Mouse (Mus musculus) right cerebral cortex, postnatal 4 days (tissue): ENCODE results near the gene Sapcd1.

Source experiments
- DNase-seq: peaks from one replicate; pipeline ENCODE4 v3.0.0-alpha.2; 2022

The Sapcd1 gene

DNA sequence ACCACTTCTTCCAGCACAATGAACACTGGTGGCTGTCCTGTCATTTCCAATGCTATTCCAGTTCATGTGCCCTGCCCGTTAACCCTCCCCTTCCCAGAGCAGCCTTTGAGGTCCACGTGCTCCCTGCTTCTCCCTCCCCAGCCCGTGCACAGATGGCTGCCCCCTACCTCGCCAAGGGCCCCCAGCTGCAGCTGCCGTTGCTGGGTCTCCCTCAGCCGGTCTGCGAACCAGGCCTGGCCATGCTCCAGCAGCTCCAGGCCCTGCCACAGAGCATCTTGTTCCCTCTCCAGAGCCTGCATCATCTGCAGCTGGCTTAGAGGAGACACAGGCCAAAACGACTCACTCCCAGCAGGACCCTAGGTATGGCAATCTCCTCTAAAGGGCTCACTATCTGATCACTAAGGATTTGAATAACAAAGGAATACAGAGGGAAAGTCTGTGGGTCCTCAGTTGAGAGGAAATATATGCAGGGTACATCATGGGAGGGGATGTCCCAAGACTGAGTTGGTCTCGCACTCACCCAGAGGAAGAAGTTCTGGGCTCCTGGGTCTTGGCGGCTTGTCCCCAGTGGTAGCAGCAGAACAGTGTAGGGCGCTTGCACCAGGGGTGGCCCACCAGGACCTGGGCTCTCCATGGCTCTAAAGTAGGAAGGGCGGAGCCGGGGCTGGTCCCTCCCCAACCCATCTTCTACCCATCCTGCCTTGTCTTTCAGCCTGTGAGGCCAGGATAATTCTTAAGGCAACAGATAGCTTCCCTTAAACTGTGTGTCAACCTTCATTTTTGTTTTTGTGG lies at the start of gene Sapcd1:
TSS of gene Sapcd1 (minus strand) at position 740 of the 792 bp plus-strand sequence.
- DNase-seq = peak; percentile 57

DNA sequence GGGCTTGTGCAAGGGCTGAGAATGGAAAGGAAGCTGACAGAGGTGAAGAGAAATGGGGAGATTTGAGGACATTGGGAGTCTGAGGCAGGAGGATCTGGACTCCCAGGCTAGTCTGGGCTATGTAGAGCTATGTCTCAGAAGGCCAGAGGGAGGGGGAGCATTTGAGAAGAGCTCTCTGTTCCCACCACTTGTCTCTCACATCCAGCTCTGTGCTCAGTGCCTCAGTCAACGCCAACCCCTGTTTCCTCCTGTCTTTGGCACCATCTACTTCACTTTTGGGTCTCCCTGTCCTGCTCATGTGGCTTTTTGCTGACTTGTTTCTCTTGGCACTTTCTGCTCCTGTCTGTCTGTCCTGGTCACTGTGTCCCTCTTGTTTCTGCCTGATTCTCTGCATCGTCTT lies 49.5 kb upstream of the Sapcd1 start:
- no peak for DNase-seq

DNA sequence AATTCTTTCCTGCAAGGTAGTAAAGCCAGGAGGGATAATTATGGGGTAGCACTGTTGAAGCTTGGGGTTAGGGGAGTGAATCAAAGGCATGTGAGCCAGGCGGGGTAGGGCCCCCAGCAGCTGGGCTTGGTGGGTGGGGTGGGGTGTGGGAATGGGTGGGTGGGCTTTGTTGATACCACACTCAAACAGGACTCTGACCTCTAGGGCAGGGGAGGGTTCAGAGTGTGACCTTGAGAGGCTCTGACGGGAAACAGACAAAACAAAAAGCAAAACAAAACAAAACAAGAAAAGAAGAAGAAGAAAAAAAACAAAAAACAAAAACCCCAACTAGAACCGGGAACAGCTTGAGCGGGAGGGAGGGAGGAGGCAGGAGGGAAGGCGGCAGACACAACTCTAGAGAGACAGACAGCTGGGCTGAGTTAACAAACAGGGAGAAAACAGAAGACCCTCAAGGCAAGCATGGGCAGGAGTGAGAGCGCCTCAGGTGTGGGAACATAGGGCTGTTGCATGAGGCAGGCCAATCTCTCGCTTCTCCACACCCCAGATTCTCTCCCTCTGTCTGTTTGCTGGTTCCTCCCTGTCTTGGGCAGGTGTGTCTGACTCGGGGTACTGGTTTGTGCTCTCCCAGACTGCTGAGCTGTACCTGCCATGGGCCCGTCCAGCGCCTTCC lies 48.8 kb upstream of the Sapcd1 start, which contains the start of gene Ly6g6e:
TSS of gene Ly6g6e (plus strand) at position 396 of the 670 bp plus-strand sequence.
- no peak for DNase-seq

DNA sequence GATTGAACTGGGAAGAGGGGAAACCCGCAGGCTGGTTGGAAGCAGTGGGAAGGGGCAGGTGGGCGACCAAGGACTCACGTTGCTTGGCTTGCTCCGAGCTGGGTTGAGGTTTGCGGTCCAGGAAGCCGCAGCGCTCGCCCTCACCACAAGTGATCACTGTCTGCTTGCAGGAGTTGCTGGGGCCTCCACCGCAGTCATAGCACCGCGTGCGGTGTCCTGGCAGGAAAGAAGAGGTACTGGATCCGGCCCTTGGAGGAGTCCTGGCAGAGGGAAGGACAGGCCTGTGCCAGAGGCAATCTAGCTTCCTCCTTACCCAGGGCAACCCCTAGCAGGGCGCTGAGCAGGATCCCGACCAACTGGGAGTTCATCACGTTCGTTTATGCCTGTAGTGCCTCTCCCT lies 46.3 kb upstream of the Sapcd1 start:
- DNase-seq = no peak

DNA sequence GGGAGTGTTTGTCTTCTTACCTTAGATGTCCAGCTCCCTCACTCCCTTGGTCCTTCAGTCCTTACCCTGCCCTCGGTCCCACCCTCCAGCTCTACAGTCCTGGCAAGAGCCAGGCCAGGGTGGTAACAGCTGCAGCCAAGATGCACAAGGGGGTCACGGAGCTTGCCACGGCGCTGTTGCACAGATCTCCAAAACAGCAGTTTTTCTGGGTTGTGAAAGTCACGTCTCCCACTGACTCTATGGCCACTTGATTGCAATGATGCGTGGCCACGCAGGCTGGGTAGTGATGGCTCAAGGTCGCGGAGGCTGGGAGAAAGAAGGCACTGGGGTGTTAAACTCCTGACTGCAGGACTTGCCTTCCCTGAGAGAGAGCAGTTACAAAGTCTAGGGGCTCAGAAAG lies 43.6 kb upstream of the Sapcd1 start:
- no peak for DNase-seq

DNA sequence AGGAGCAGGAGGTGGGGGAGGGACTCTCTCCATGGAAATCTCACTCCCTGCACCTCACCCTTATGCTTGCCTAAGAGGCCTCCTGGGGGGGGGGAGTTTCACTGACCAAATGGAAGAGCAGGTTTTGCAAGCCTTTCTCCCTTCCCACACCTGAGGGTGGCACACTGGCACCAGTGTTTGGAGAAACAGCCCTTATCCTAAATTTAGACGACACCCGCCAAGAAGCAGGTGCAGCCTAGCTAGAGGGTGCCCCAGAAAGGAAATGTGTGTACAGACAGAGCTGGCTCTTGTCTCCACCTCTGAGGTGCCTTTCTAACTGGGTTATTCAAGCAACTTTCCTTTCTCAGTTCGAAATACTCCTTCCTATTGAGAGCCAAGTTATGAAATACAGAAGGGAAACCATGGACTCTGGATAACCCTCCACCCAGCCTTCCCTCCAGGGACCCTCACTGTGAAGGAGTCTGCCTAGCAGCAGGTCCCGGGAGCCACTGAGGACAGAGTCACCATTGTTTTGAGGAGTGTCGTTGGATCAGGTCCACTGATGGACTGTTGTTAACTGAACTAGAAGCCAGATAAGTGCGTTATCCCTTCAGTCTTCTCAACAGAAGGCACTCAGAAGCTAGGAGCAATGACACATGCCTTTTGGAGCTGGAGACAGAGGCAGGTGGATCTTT lies 42.9 kb upstream of the Sapcd1 start:
- no peak for DNase-seq

DNA sequence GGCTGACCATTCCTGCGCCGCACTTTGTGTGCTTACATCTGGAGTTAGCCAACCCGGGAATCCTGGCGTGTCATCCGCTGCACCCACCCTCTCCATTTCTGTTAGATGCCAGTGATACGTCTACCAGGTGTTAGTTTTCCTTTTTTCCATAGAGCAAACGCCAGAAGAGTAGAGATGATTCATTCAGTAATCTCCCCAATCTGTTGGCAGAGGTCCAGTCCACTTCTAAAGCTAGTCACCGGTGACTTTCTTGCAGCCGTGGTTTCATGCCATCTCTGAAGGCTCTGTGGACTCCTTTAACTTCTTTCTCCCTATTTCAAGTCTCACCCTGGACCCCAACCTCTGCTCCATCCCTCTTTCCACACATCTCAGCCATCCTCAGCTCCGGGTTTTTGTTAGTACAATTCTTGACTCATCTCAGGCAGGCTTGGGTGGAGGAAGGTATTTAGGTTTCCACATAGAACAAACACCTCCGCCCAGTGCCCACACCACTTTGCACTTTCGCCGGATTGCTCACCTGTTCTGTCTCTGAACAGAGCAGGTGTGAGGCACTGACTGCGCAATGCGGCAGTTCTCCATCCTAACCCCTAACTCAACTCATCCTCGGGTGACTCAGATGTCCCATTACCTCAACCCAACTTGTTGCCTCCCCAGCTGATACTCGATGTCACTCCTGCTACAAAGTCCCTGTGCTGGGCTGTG lies 40.5 kb upstream of the Sapcd1 start:
- DNase-seq = no peak

DNA sequence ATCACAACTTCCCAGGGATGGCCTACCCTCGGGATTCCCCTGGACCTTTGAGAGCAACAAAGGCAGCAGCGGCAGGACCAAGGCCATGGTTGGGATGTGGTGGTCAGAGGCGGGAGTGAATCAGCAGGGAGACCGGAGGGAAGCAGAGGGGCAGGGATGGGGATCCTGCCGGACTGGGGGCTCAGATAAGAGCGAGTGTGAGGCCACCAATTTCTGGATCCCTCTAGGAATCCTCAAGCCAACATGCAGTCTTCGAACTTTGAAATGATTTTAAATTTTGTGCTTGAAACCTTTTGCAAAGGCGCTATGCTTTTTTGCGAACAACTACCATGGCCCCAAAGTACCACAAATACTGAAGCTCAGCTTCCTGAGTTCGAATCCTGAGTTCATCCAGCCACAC lies 38.3 kb upstream of the Sapcd1 start, which contains the start of gene Mpig6b:
TSS of gene Mpig6b (minus strand) at position 101 of the 400 bp plus-strand sequence.
- no peak for DNase-seq

DNA sequence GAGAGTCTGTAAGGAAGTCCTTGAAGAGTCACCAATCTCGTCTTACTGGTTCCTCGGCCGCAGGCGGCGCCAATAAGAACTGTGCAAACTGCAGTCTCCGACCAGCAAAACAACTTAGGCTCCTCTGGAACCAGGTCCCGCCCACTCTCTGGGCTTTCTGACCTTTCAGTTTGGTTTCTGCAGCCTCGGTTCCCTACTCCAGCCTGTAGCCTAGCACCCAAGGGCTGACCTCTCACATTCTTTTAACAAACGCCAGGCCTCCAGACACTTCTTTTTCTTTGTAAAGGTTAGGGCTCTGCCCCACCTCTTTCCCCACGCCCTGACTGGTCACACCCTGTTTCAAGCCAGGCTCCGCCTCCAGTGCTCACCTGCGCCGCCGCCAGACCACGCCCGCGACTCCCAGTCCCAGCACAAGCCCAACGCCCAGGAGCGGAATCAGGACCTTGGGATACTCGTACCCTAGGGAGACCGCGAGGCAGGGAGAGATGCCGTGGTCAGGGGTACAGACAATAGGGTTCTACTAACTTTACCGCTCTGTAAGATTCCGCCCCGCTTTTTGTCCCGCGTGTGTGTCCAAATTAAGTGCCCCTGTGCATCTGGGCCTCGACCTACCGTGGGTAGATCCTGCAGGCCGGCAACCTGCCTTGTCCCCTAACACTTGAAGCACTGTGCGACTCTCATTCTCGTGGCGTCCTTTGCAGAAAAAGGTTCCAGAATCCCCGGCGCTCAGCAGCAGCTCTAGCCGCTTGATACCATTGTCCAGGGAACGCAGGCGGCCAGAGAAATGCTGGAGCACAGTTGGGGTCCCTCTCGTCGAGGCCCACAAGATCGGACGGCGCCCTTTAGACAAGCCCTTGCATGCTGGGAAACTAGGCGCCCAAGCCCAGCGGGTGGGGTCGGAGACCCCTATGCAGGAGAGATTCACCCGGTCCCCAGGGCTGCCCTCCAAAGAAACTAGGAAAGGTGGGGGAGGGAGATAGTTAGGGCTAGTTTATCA lies 37.4 kb upstream of the Sapcd1 start, which contains the start of gene Ly6g6c:
TSS of gene Ly6g6c (plus strand) at position 438 of the 997 bp plus-strand sequence.
- no peak for DNase-seq

DNA sequence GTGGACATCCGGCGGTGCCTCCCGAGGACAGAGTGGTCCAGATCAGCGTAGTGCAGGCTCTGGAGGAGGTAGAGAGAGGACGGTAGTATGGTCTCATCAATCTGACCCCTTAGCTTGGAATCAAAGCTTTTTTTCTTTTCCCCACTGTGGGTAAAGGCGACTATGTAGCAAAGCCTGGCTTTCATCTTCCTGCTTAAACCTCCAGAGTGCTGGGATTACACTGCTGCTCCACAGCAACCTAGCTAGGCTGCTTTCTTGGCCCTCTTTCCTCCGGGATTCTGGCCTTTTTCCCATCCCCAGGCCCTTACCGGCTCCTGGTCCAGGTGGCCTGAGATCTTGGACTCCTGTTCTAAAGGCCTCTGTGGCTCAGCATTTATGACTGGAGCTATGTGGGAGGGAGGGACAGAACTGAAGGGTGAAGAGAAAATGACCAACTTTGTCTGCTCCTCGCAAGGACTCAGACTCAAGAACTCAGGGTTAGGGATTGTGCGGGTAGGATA lies 36.6 kb upstream of the Sapcd1 start:
- DNase-seq = no peak

DNA sequence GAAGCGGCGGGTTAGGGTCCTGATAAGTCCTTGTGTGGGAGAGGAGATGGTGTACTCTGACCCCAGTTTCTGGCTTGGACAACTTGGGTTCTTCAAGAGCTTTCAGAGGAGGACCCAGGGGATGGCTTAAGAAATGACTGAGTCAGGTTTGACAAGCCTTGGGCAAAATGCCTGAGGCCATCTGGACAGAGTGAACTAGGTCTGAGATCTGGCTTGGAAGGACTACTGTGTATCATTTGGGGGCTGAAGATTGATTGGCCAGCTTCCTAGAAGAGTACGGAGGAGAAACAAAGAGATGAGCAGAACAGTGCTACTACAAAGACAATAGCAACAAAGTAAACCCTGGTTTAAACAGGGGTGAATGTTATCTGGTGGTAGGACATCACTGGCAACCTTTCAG lies 35.6 kb upstream of the Sapcd1 start:
- DNase-seq = no peak

DNA sequence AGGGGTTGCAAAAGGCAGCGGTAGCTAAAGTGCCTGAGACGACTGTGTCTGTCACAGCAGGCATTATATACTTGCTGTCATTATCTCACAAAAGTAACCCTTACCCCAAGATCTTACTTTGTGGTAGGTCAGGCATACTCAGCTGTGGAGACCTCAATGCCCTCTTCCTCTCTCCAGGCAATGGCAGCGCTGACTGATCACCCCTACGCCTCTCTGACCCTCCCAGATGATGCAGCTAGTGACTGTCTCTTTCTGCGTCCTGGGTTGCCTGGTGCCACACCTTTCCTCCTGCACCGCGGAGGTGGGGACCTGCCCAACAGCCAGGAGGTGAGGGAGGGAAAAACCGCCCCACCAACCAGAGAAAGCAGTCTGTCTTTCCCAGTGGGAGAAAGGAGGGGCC lies 33.5 kb upstream of the Sapcd1 start:
- no peak for DNase-seq

DNA sequence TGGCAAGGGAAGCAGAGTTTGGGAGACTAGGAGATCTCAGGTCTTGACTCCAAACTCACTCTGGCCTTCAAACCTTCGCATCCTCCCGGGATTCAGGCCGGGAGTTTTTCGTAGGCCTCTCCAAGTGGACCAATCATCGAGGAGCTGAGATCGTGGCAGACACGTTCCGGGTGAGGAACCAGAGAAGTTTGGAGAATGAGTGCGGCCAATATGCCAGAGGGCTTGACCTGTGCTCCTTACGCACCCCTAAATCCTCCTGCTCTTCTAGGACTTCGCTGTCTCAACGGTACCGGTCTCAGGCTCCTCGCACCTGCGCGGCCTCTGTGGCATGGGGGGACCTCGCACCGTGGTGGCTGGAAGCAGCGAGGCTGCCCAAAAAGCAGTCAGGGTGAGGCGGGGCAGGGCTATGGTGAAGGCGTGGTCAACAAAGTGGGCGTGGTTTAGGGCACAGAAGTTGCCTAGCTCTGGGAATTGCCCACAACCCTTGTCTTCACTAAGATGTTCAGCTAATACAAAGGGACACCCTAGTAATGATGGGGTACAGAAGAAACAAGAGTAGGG lies 33.0 kb upstream of the Sapcd1 start:
- DNase-seq = no peak

DNA sequence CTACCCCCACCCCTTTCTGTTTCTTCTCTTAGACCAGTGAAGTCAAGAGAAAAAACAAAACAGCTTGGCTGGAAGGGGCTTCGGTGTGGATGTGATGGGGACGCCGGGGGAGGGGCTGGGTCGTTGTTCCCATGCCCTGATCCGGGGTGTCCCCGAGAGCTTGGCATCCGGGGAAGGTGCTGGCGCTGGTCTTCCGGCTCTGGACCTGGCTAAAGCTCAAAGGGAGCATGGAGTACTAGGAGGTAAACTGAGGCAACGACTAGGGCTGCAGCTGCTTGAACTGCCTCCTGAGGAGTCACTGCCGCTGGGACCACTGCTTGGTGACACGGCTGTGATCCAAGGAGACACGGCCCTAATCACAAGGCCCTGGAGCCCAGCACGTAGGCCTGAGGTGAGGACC lies 32.3 kb upstream of the Sapcd1 start:
- no peak for DNase-seq

DNA sequence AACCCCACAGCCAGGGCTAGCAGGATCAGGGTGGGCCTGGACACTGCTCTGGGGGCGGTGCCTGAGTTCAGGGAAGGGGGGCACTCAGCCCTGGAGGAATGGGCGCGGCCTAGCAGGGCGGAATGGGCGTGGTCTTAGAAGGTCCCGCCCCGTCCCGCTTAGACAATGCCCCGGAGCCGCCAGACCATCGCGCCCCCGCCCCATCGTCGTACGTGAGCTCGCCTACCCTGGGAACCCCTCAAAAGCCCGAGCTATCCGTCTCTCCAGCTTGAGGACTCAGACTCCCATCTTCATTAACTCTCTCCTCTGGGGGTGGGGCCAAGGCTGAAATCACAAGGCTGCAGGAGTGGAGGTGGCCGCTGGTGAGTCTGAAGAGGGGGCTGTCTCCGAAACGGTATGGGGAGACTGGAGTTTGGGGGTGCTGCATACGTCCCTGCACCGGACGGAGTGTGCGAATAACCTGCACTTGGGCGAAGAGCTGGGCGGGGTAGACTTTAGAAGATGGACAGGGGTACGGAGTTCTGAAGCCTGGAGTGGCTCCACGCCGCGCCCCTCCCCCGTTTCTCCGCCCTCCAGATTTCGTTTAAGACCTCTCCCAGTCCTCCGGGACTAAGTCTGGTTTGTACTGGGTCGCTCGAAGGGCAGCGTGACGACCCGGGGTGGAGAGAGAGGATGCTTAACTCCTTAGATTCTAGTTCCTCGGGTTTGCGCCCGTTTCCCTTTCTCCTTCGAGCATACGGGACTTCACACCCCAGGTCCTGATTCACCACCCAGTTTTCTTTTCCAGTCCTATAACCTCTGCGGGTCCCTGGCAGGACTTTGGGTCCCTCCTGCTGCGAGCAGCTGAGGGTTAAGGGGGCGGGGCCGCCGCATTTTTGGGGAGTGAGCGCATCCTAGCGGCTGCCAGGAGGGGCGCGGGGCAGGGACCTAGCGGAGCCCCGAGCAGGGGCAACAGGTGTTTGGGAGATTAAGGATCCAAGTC lies 31.4 kb upstream of the Sapcd1 start, which contains the start of gene Ddah2:
TSS of gene Ddah2 (plus strand) at position 125 of the 982 bp plus-strand sequence.
- peak; percentile 86 for DNase-seq

DNA sequence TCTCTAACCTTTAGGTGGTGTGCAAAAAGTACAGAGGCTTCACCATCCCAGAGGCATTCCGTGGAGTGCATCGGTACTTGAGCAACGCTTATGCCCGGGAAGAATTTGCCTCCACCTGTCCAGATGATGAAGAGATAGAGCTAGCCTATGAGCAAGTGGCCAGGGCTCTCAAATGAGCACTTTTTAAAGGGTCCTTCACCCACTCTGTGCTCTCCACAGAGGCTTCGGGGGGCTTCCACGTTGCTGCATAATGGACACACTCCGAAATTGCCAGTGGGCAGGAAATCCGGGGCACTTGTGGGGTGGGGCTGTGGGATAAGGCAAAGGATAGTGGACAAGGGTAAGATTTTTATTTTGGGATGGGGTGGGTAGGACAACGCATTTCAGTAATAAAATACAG lies 30.5 kb upstream of the Sapcd1 start:
- DNase-seq = no peak

DNA sequence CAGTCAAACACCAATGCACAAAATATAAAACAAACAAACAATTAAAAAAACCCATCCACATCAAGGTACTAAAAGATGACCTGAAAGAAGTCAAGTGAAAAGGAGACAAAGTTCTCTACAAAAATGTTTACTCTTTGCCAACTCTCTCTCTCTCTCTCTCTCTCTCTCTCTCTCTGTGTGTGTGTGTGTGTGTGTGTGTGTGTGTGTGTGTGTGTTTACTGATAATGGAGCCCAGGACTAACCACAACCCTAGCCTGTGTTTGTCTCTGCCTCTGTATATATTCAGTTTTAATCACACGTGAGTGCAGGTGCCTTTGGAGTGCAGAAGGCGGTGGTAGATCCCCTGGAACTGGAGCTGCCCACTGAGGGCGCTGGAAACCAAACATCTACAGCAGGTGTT lies 29.3 kb upstream of the Sapcd1 start:
- DNase-seq = no peak

DNA sequence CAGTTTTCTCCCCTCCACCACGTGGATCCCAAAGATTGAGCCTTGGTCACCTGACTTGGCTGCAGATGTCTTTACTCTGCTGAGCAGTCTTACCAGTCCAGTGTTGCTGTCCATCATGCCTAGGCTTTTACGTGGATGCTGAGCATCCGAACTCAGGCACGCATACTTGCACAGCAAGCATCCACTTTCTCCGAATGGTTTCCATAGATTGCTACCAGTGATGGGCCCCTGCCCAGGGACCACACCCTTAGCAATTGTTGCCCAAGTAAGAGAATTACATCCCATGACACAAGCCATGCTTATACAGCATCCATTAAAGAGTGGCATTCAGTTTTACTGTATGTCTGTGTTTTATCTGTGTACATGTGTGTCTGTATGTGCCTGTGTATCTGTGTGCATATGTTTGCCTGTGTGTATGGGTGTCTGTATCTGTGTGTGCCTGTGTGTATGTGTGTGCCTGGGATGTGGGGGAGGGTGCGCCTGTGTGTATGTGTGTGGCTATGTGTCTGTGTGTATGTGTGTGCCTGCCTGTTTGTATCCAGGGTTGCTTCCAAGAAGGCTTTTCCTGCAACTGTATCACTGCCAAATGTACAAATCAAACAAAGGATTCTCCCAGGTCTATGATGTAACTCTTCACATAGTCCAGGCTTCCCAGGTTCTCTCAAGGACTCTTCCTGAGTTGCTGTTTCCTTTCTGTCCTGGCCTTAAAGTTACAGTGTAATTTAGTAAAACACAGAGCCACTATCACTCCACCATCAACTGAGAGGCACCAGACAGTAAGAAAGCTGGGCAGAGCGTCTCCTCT lies 28.1 kb upstream of the Sapcd1 start:
- DNase-seq = no peak

DNA sequence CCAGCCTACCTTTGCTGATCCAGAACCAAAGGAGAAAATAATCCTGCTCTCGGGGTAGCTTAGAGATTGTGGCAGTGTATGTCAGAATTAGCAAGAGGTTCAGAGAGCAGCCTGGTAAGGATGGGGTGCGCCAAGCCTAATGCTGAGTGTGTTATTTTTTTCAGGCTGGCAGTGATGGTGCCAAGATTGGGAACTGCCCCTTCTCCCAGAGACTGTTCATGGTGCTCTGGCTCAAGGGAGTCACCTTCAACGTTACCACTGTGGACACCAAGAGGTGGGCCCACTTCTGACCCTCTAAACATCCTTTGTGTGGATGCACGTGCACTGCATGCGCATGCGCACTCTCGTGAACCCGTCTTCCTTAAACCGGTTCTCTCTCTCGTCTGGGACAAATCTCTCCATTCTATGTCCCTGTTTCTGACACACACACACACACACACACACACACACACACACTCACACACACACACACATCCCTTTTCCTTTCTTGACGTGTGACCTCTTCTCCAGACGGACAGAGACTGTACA lies 24.5 kb upstream of the Sapcd1 start:
- no peak for DNase-seq
